Mouse (Mus musculus): ENCODE data around the gene Eloa. TPM values are rescaled to one million over a fixed set of nuclear protein-coding genes. Genes with fewer than 3 reads are reported as not detected.

Eloa gene
- total and polyA plus RNA-seq, 2 experiments from 2014 or later = 19.7 to 20.9 TPM

GRCm38 (mm10) chr4:135967086-135967760 lies 54.3 kb downstream of the Eloa start:
- Histone ChIP-seq H3K27me3 (ENCODE audit: insufficient read depth, low read length) (no peaks in the 10 kb centered on the region), H3K9ac (replicated peaks; ENCODE audit: low read length) (no peak overlapping the region), H3K4me1 (ENCODE audit: insufficient read depth, low read length) (peaks cover 11% of the 10 kb centered on the region), H3K36me3 (ENCODE audit: insufficient read depth, low read length) (peaks cover 44% of the 10 kb centered on the region), H3K9me3 (ENCODE audit: low read length) (no peaks in the 10 kb centered on the region), H3K27ac (no peak overlapping the region), H3K4me3 (ENCODE audit: low read length) (no peak overlapping the region), H3K4me2 (ENCODE audit: low read depth, low read length) (no peak overlapping the region)
- no peak for TF ChIP-seq CTCF (IDR thresholded peaks at IDR 0.05; ENCODE audit: low read depth)
- 86% methylated on average over 18 of the region's 18 CpGs for WGBS
- ATAC-seq (no peak), DNase-seq (ENCODE audit: low spot score) (no peak)

- no peaks in the 10 kb centered on the region for H3K27me3 ChIP-seq (ENCODE audit: insufficient read depth, low read length)
- H3K4me2 ChIP-seq (ENCODE audit: low read depth, low read length) = no peak overlapping the region
- H3K36me3 ChIP-seq (ENCODE audit: insufficient read depth, low read length) = peaks cover 52% of the 10 kb centered on the region
- TF ChIP-seq CTCF (IDR thresholded peaks at IDR 0.05; ENCODE audit: low read depth) = no peak
- H3K4me3 ChIP-seq (ENCODE audit: low read length) = no peak overlapping the region
- DNase-seq (ENCODE audit: low spot score) (no peak), ATAC-seq (no peak)
- 89% methylated on average over 16 of the region's 16 CpGs for WGBS
- H3K9me3 ChIP-seq (ENCODE audit: low read length) = no peaks in the 10 kb centered on the region
- peaks cover 7% of the 10 kb centered on the region for H3K4me1 ChIP-seq (ENCODE audit: insufficient read depth, low read length)
- H3K27ac ChIP-seq = no peak overlapping the region
- no peak overlapping the region for H3K9ac ChIP-seq (replicated peaks; ENCODE audit: low read length)
Observed at GRCm38 (mm10) chr4:135966283-135966682, 55.3 kb downstream of the Eloa start.

DNA sequence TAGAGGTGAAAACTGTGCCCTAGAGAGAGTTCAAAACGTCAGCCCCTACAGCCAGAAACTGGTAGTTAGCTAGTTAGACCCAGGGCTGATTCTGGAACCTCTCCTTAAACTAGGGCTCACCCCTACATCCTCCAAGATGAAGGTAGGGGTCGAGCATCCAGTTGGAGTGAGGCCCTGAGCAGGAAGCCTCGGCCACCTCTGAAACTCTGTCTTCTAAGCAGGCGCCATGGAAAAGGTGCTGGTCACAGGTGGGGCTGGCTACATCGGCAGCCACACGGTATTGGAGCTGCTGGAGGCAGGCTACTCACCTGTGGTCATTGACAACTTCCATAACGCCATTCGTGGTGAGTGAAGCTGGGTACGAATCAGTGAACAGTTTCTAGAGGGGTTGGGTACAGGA lies 56.5 kb downstream of the Eloa start:
- WGBS = 84% methylated on average over 9 of the region's 9 CpGs
- Histone ChIP-seq H3K9me3 (ENCODE audit: low read length) (no peaks in the 10 kb centered on the region), H3K36me3 (ENCODE audit: insufficient read depth, low read length) (peaks cover 58% of the 10 kb centered on the region), H3K9ac (replicated peaks; ENCODE audit: low read length) (peak overlapping the region; percentile 87; the same call in 1 of the 2 replicates), H3K4me3 (ENCODE audit: low read length) (no peak overlapping the region), H3K27me3 (ENCODE audit: insufficient read depth, low read length) (no peaks in the 10 kb centered on the region), H3K27ac (peak overlapping the region; percentile 93; the same call in 1 of the 2 replicates), H3K4me1 (ENCODE audit: insufficient read depth, low read length) (peaks cover 6% of the 10 kb centered on the region), H3K4me2 (ENCODE audit: low read depth, low read length) (peak overlapping the region; percentile 76; the same call in 1 of the 2 replicates)
- no peak for ATAC-seq
- no peak for DNase-seq (ENCODE audit: low spot score)
- TF ChIP-seq CTCF (IDR thresholded peaks at IDR 0.05; ENCODE audit: low read depth) = no peak

GRCm38 (mm10) chr4:135964426-135964825 lies 57.1 kb downstream of the Eloa start:
- TF ChIP-seq CTCF (IDR thresholded peaks at IDR 0.05; ENCODE audit: low read depth) = peak; percentile 11; the same call in 1 of the 2 replicates
- DNase-seq (ENCODE audit: low spot score) (peak; percentile 51), ATAC-seq (no peak; the same call in 1 of the 2 replicates)
- peaks cover 6% of the 10 kb centered on the region for H3K4me1 ChIP-seq (ENCODE audit: insufficient read depth, low read length)
- H3K4me3 ChIP-seq (ENCODE audit: low read length) = peak overlapping the region; percentile 79
- peaks cover 55% of the 10 kb centered on the region for H3K36me3 ChIP-seq (ENCODE audit: insufficient read depth, low read length)
- H3K4me2 ChIP-seq (ENCODE audit: low read depth, low read length) = peak overlapping the region; percentile 76
- H3K27ac ChIP-seq = peak overlapping the region; percentile 93
- H3K27me3 ChIP-seq (ENCODE audit: insufficient read depth, low read length) = no peaks in the 10 kb centered on the region
- H3K9ac ChIP-seq (replicated peaks; ENCODE audit: low read length) = peak overlapping the region; percentile 87
- 3% methylated on average over 12 of the region's 12 CpGs for WGBS
- no peaks in the 10 kb centered on the region for H3K9me3 ChIP-seq (ENCODE audit: low read length)

DNA sequence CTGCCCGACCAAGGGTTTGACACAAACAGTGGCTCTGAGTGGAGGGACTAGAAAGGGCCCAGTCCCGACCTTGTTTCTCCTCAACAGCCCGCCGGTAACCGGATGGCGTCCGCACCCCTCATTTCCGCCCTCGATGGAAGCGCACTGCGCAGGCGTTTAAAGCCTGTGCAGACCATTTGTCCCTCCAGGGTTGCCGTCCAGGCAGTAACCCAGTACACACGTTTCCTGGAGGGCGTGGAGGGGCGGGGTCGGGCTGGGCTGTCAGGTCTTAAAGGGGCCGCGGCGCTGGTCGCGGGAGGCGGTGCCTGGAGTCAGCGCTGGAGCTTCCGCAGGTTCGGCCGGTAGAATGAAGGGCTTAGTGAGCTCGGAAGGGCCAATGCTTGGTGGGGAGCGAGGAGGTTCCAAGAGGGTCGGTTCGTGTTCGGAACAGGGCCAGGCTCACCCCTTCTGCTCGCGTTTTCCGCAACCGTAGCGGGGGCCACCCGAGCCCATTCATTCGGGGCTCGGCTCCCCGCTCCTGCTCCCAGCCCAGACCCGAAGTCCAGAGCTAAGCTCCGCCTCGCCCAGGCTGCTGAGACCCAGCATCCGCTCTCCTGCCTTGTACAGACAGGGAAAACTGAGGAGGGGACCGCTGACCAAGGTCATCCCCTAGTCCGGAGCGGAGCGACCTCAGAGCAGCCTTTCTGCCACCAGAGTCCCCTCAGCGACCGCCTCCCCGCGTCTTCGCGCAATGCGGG lies 57.9 kb downstream of the Eloa start, which contains the start of gene Gale:
Gale (plus strand) TSS at position 271 of the 737 bp plus-strand sequence.
- under 1% methylated on average over 56 of the region's 56 CpGs for WGBS
- TF ChIP-seq CTCF (IDR thresholded peaks at IDR 0.05; ENCODE audit: low read depth) = no peak
- Histone ChIP-seq H3K36me3 (ENCODE audit: insufficient read depth, low read length) (peaks cover 52% of the 10 kb centered on the region), H3K9ac (replicated peaks; ENCODE audit: low read length) (peak within 1 kb of the TSS; percentile 87), H3K9me3 (ENCODE audit: low read length) (no peaks in the 10 kb centered on the region), H3K4me1 (ENCODE audit: insufficient read depth, low read length) (peaks cover 6% of the 10 kb centered on the region), H3K27me3 (ENCODE audit: insufficient read depth, low read length) (no peaks in the 10 kb centered on the region), H3K27ac (peak within 1 kb of the TSS; percentile 93), H3K4me2 (ENCODE audit: low read depth, low read length) (peak within 1 kb of the TSS; percentile 76), H3K4me3 (ENCODE audit: low read length) (peak within 1 kb of the TSS; percentile 79)
- DNase-seq (ENCODE audit: low spot score) (peak; percentile 98), ATAC-seq (peak; percentile 93)

- peaks cover 6% of the 10 kb centered on the region for H3K4me1 ChIP-seq (ENCODE audit: insufficient read depth, low read length)
- H3K36me3 ChIP-seq (ENCODE audit: insufficient read depth, low read length) = peaks cover 51% of the 10 kb centered on the region
- peak overlapping the region; percentile 79 for H3K4me3 ChIP-seq (ENCODE audit: low read length)
- H3K27me3 ChIP-seq (ENCODE audit: insufficient read depth, low read length) = no peaks in the 10 kb centered on the region
- H3K9me3 ChIP-seq (ENCODE audit: low read length) = no peaks in the 10 kb centered on the region
- ATAC-seq (peak; percentile 2; the same call in 1 of the 2 replicates), DNase-seq (ENCODE audit: low spot score) (peak; percentile 2)
- no peak for TF ChIP-seq CTCF (IDR thresholded peaks at IDR 0.05; ENCODE audit: low read depth)
- peak overlapping the region; percentile 93 for H3K27ac ChIP-seq
- peak overlapping the region; percentile 87 for H3K9ac ChIP-seq (replicated peaks; ENCODE audit: low read length)
- peak overlapping the region; percentile 76 for H3K4me2 ChIP-seq (ENCODE audit: low read depth, low read length)
- WGBS = 6% methylated on average over 15 of the region's 15 CpGs
Observed at GRCm38 (mm10) chr4:135962946-135963345, 58.6 kb downstream of the Eloa start.

Data from hindbrain, postnatal 0 days (tissue).